Mouse (Mus musculus): ENCODE measurements around the gene Ccpg1. TPM values are rescaled to one million over a fixed set of nuclear protein-coding genes. Genes with fewer than 3 reads are reported as not detected.

The Ccpg1 gene
- total RNA-seq, 2 experiments from 2014 or later = 87.4 to 93.7 TPM

- peak; percentile 73 for DNase-seq (ENCODE audit: low spot score)
Observed at GRCm38 (mm10) chr9:73044146-73045079, 59.2 kb downstream of the Ccpg1 start, which contains the start of gene Rab27a. TSS of gene Rab27a (plus strand) at chr9:73044854.

GRCm38 (mm10) chr9:73045204-73045603 is 60.0 kb downstream of the Ccpg1 start:
- no peak for DNase-seq (ENCODE audit: low spot score)

GRCm38 (mm10) chr9:73045711-73046110 is 60.5 kb downstream of the Ccpg1 start:
- DNase-seq (ENCODE audit: low spot score) = no peak

GRCm38 (mm10) chr9:73047906-73048305 is 62.7 kb downstream of the Ccpg1 start:
- DNase-seq (ENCODE audit: low spot score) = no peak

- DNase-seq (ENCODE audit: low spot score) = no peak
Observed at GRCm38 (mm10) chr9:73048927-73049326, 63.7 kb downstream of the Ccpg1 start.

GRCm38 (mm10) chr9:73049833-73050232 is 64.6 kb downstream of the Ccpg1 start:
- DNase-seq (ENCODE audit: low spot score) = no peak

GRCm38 (mm10) chr9:73050606-73051005 is 65.4 kb downstream of the Ccpg1 start:
- DNase-seq (ENCODE audit: low spot score) = no peak

- no peak for DNase-seq (ENCODE audit: low spot score)
Observed at GRCm38 (mm10) chr9:73055441-73055911, 70.2 kb downstream of the Ccpg1 start.

- DNase-seq (ENCODE audit: low spot score) = no peak
Observed at GRCm38 (mm10) chr9:73059224-73059623, 74.0 kb downstream of the Ccpg1 start.

- DNase-seq (ENCODE audit: low spot score) = no peak
Observed at GRCm38 (mm10) chr9:73063621-73064290, 78.5 kb downstream of the Ccpg1 start.

Small RNA genes lying within 50 kb of the gene (microRNA-seq; reads per million reads assigned to microRNA genes)
- not detected for gene Gm27353

Other genes starting within 250 kb of the Ccpg1 start
- under 1 TPM; 0.02 to 0.07 TPM for gene Prtg, start 178.6 kb upstream of the Ccpg1 start, total RNA-seq (2021)
- 10 to 100 TPM; 14.6 to 14.9 TPM for gene Pygo1, start 59.8 kb upstream of the Ccpg1 start, total RNA-seq (2021)
- 1 to 10 TPM in 1 of 2 experiments, under 1 TPM in 1; 1.00 to 1.0 TPM for gene Dyx1c1, start 26.6 kb upstream of the Ccpg1 start, total RNA-seq (2021)
- not detected for gene Gm44503, start 26.6 kb upstream of the Ccpg1 start, total RNA-seq (2021)
- gene Ccpg1os, start within 50 bp of the Ccpg1 start, total RNA-seq (2021) = 10 to 100 TPM; 11.4 to 13.2 TPM
- gene Pigb, start 54.9 kb downstream of the Ccpg1 start, total RNA-seq (2021) = 1 to 10 TPM; 3.3 to 3.7 TPM
- gene Rab27a, start 59.4 kb downstream of the Ccpg1 start, total RNA-seq (2021) = 1 to 10 TPM; 1.3 to 2.0 TPM
- gene Khdc3, start 116.4 kb downstream of the Ccpg1 start, total RNA-seq (2021) = not detected
- gene Gm20509, start 117.0 kb downstream of the Ccpg1 start, total RNA-seq (2021) = not detected
- gene Rsl24d1, start 128.0 kb downstream of the Ccpg1 start, total RNA-seq (2021) = 10 to 100 TPM; 34.5 to 36.7 TPM